ENCODE assay signal across 8 mouse cellular contexts in the genomic region with DNA sequence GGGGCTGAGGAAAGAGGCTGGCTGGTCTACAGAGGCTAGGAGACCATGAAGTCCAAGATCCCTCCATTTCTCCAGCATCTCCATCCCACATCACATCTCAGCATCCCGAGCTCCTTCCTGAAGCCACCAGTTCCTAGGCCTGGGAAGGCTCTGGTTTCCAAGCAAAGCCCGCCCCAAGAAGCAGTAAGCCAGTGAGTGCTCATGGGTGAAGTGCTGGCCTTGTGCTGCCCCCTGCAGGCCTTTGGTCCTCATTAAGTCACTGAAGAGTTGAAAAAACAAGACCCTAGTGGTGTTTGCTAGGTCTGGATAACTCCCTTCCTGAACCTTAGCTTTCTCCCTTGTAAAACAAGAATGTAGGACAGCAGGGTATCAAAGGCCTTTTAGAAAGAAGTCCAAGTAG. TPM values are rescaled to one million over a fixed set of nuclear protein-coding genes. Genes with fewer than 3 reads are reported as not detected.
DNase-seq lines count a peak whose midpoint lies in the region; ATAC-seq and TF ChIP-seq lines count a peak whose summit lies in the region.

No protein-coding gene starts in this region.

- no peaks in the 10 kb centered on the region for H3K9me3 ChIP-seq in lung, embryonic 16.5 days (ENCODE audit: control insufficient read depth, low read length)

- H3K27me3 ChIP-seq in lung, embryonic 16.5 days (ENCODE audit: control insufficient read depth, insufficient read depth, low read depth, low read length) = peaks cover 8% of the 10 kb centered on the region; the same call in 1 of the 2 replicates

- peak; percentile 68 for DNase-seq in B cell, adult 2 months
- DNase-seq in MN1 (ENCODE audit: low spot score) = peak; percentile 64
- peak; percentile 86 to 91 for DNase-seq in cerebellum, postnatal 14 days
- peak; percentile 67 for DNase-seq in gastrocnemius, adult 2 months
- peak; percentile 77 for DNase-seq in layer of hippocampus, adult 11-12 months (ENCODE audit: low spot score)
- peak; percentile 49 to 51 for DNase-seq in right cerebral cortex, postnatal 36 days (ENCODE audit: low spot score in 2 of 2)

- H3K9ac ChIP-seq in lung, embryonic 16.5 days (ENCODE audit: low read length) = no peak overlapping the region

- no peak overlapping the region for H3K27ac ChIP-seq in gastrocnemius, adult 2 months
- no peak overlapping the region for H3K27ac ChIP-seq in lung, embryonic 16.5 days (ENCODE audit: low read length)

- WGBS in lung, embryonic 16.5 days = 31% methylated on average over 2 of the region's 2 CpGs

- H3K4me1 ChIP-seq in lung, embryonic 16.5 days (replicated peaks; ENCODE audit: control insufficient read depth, insufficient read depth, low read length) = peaks cover 3% of the 10 kb centered on the region; the same call in 1 of the 2 replicates

- H3K36me3 ChIP-seq in lung, embryonic 16.5 days (ENCODE audit: control insufficient read depth, insufficient read depth, low read length) = no peaks in the 10 kb centered on the region

- H3K4me2 ChIP-seq in lung, embryonic 16.5 days (ENCODE audit: low read depth, low read length) = no peak overlapping the region

- peak; percentile 65 for TF ChIP-seq CTCF in gastrocnemius, adult 2 months (IDR thresholded peaks at IDR 0.05)

- intact Hi-C loops in gastrocnemius, adult 2 months (cut with DNase I) = no loop called here

- ATAC-seq in lung, embryonic 16.5 days (ENCODE audit: low read depth) = peak; percentile 59; the same call in 1 of the 2 replicates
- ATAC-seq in inflammation-experienced regulatory T-cells, adult 6 months = no peak

- no peak overlapping the region for H3K4me3 ChIP-seq in gastrocnemius, adult 2 months
- no peak overlapping the region for H3K4me3 ChIP-seq in lung, embryonic 16.5 days (ENCODE audit: low read length)

RNA-seq across cellular contexts. Expression of gene Rplp1, which starts 35.5 kb away (rescaled TPM):
- 1,000 to 10,000 TPM; 1,321 to 1,510 TPM for total RNA-seq in gastrocnemius, adult 2 months (2021)
- polyA plus RNA-seq in lung, embryonic 16.5 days (2015; fragmentation: Nextera tagmentation; extraction: Ambion mirVana) = 1,274 and 1,299 TPM in 2 replicates
- 1,000 to 10,000 TPM; 2,175 to 3,618 (median 3,142) TPM for polyA plus RNA-seq in inflammation-experienced regulatory T-cells, adult 6 months (2017; shearing (Covaris generic))
